Mouse (Mus musculus) gastrocnemius, adult 2 months (tissue): ENCODE data around the gene Rpp25l. TPM values are rescaled to one million over a fixed set of nuclear protein-coding genes. Genes with fewer than 3 reads are reported as not detected.
A peak's percentile ranks its signal among the peaks of the same experiment; 100 is the strongest.
"Not testable (repeated sequence)": the region's sequence is repeated elsewhere in the genome, so short reads cannot be mapped to it uniquely, and the experiment has no call there.

Experiments
- DNase-seq: peaks from one replicate; pipeline ENCODE4 v3.0.0; 2022
- H3K27ac ChIP-seq: fragments of 200-600 bp; 2 replicates; pipeline ENCODE4 v1.8.1; 2022; ENCODE audit warnings: mild to moderate bottlenecking
- H3K4me3 ChIP-seq: fragments of 200-600 bp; 2 replicates; pipeline ENCODE4 v1.8.1; 2022; ENCODE audit warnings: mild to moderate bottlenecking, moderate library complexity
- CTCF ChIP-seq: fragments of 200-600 bp; IDR thresholded peaks from 2 replicates; pipeline ENCODE4 v1.8.1; 2022; ENCODE audit warnings: antibody characterized with exemption, mild to moderate bottlenecking, moderate library complexity
- intact Hi-C: fragments of 180-260 bp; cut with DNase I; formaldehyde crosslinking; loops from one replicate; pipeline ENCODE4 v1.15.1; 2025
- total RNA-seq, 2 experiments: library from RNA; stranded (reverse); gene quantifications; 2 replicates each; pipeline ENCODE4 v1.2.3; 2021

Rpp25l gene
- total RNA-seq, 2 experiments from 2014 or later: 50.1 to 58.4 TPM

DNA sequence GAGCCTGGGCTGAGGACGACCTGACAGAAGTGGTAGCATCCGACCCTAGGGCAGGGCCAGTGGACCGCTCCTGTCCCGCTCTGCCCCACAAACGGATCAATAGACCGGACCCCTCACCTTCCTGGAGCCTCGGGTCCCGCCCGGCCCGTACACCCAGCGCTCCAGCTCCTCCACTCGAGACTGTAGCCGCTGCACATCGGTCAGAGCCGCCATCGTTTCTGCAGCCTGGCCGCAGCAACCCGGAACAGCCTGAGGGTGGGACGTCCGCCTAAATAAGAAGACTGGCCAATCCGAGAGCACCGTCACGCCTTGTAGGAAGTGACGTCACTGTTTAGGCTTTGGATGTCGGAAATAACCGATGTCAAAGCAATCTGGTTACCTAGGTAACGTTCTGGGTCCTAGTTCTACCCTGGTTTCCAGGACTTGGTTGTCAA lies 9.6 kb upstream of the Rpp25l start, which contains the start of gene Dctn3:
Gene Dctn3 (minus strand): TSS at position 253 of the 434 bp plus-strand sequence.
- peak within 1 kb of the TSS; percentile 87 for H3K27ac ChIP-seq
- TF ChIP-seq CTCF: no peak
- intact Hi-C loops: no loop called here

DNA sequence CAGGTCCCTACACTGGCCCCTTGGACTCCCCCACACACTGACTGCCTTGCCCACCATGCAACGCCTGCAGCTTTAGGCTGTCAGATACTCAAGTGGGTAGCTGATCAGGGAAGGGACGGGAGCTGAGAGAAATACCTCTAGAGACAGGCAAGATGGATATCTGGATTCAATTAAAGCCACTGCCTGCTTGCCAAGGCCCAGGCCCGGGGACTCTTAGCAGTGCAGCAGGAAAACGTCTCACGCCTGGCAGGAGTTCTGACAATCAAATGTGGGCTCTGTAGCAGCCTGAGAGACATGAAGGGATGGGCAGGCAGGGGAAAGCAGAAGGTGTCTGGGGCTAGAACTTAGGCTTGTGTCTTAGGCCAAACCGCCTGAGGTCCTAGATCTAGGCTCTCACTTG lies 3.5 kb upstream of the Rpp25l start:
- no peak for TF ChIP-seq CTCF
- intact Hi-C loops: no loop called here
- no peak overlapping the region for H3K27ac ChIP-seq
- no peak for DNase-seq
- H3K4me3 ChIP-seq: no peak overlapping the region

More for the DNA sequence above, 9.6 kb upstream of the Rpp25l start, which contains the start of gene Dctn3:
- H3K4me3 ChIP-seq: peak within 1 kb of the TSS; percentile 98
- peak; percentile 90 for DNase-seq

DNA sequence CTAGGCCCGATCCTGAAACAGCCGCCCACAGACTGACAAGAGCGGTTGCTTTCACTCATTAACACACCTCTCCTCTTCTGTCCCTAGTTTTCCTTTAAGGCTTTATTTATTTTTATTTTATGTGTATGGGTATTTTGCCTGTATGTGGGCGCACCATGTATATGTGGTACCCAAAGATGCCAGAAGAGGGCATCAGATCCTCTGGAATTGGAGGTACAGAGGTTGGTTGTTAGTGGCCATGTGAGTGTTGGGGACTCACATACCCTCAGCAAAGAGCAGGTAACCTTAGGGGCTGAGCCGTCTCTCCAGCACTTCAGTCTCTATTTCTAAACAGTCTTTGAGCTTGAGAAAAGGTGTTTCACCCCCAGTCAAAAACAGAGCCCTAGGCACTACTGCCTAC lies 2.3 kb upstream of the Rpp25l start:
- H3K27ac ChIP-seq: no peak overlapping the region
- no peak for DNase-seq
- no peak overlapping the region for H3K4me3 ChIP-seq
- intact Hi-C loops: no loop called here
- peak; percentile 64 for TF ChIP-seq CTCF

DNA sequence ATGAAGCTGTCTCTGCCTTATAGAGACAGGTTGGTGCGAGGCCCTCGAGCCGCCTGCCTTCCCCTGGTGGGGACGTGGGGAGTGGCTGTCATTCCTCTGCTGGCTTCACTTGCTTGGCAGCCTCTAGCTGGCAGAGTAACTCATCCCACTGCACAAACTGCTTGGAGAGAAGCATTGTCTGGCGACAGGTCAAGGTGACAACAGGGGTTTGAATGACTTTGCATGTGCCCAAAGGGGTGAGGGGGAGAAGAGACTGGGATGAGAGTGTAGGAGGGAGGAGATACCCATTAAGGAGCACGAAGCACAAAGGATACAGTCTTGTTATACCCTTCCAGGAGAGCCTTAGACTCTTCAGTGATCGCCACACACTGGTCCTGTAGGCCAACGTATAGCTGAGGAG lies 1.7 kb upstream of the Rpp25l start:
- no peak for TF ChIP-seq CTCF
- intact Hi-C loops: no loop called here
- DNase-seq: no peak
- H3K27ac ChIP-seq: no peak overlapping the region
- H3K4me3 ChIP-seq: no peak overlapping the region

DNA sequence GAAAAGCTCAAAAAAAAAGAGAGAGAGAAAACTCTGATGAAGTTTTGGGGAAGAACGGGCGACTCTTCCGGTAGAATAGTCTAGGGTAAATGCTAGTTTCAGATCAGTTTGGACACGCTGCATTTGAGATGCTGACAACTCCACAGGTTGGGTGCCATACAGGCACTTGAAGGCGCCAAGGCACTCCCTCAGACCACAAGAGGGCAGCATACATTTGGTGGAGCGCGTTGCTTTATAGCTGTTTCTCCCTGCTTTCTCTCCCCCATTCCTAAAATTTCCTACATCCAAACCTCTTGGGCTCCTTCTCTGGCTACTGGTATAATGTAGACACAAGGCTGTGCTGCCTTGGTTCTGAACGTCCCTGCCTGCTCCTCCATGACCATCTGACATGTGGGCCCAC lies 942 bp upstream of the Rpp25l start:
- DNase-seq: peak; percentile 75
- Histone ChIP-seq H3K27ac (peak overlapping the region; percentile 95), H3K4me3 (peak overlapping the region; percentile 84)
- peak; percentile 90 for TF ChIP-seq CTCF
- intact Hi-C loops: loop anchor here (1.0 kb wide), 1 partner anchor 23 kb away; no protein-coding TSS in a partner anchor

DNA sequence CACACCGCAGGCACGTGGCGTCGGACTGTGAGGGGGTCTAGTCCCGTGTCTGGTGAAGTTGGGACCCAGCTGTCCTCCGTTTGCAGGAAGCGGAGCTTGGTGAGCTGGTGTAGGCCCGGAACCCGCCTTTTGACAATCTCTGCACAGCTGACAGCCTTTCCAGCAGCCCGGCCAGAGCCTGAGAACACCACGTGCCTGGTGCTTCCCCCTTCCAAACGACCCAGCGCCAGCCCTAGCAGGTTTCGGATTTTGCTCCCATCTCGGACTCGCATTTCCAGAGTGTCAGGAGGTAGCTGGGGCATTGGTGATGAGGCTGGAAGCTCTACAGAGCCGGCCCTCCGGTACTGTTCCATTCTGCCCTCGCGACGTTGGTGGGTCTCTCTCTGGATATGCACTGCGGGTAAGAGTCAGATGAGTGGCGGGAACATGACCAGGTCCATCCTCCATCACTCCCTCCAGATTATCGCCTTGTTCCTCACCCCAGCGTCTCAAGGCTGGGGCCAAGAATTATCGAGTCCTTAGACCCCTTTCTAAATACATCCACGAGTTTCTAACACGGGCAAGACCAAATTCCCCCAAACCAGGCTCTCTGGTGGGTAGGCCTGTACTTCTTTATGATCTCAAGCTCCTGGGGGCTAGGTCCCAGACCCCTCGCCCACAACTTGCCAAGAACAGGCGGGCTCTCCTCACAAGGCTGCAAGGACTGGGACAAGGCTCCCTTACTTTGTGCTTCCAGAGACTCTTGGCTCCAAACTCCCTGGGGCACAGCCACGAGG lies 725 bp downstream of the Rpp25l start:
- no peak for TF ChIP-seq CTCF
- peak; percentile 82 for DNase-seq
- peak overlapping the region; percentile 84 for H3K4me3 ChIP-seq
- intact Hi-C loops: no loop called here
- H3K27ac ChIP-seq: peak overlapping the region; percentile 95

DNA sequence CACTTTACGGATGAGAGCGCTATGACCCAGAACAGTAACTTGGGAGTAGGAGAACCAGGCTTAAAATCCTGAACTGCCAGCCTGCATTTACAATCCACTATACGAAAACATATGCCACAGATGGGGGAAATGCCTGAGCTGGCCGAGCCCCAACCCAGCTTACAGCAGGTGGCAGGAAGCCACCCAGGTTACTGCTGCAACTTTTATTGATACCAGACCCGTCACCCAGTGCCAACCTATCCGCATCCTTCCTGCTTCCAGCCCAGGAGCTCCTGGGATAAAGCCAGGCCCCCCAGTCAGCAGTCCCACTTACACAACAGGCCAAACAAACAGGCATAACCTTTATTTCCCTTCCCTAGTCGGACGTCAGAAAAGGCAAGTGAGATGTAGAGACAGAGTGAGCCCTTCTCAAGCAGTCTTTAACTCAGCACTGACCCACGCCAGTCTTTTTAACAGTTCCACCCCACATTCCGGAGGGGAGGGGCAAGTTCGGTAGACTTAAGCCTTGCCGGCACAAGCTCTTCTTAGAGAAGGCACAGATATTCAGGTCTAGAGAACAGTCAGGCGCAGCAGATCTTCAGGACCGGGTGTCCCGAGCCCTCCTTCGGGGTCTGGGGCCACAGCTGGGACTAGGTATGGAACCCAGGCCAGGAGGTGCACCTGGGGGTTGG lies 1.5 kb downstream of the Rpp25l start:
- Histone ChIP-seq H3K27ac (peak overlapping the region; percentile 95), H3K4me3 (peak overlapping the region; percentile 84)
- DNase-seq: peak; percentile 47
- intact Hi-C loops: no loop called here
- no peak for TF ChIP-seq CTCF

DNA sequence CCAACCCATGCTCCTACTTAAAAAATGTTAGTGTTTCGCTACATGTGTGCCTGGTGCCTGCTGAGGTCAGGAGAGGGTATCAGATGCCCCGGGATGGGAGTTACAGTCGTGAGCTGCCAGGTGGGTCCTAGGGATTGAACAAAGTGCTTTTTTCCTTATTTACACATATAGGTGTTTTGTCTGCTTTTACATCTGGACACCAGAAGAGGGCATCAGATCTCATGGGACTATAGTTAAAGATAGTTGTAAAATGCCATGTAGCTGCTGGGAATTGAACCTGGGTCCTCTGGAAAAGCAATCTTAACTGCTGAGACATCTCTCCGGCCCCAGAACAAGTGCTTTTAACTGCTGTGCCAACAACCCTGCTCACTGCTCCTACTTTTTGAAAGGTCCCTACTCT lies 3.1 kb downstream of the Rpp25l start:
- Histone ChIP-seq H3K4me3 (no peak overlapping the region), H3K27ac (no peak overlapping the region)
- no peak for DNase-seq
- intact Hi-C loops: no loop called here
- TF ChIP-seq CTCF: peak; percentile 38

DNA sequence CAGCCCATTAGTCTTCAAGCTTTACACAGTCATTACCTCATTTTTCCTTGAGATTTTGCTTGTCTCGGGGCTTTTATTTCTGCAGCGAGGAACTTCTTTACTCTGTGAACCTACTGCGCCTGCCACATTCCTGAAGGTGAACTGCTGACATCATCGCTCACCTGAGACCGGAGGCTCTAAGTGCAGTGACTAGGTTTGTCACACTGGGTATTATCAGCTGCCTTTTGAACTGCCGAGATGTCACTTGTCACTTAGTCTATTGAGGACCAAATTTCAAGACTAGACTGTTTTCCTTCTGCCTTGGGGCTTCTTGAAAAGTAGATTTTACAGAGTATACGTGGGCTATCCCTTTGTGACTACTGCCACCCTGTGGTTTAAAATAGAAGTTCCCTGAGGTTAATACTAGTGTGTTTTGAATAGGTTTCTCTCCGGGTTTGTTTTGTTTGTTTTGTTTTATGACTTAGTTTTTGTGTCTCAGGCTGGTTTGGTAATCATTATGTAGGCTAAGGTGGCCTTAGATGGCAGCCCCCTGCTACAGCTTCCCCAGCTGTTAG lies 5.1 kb downstream of the Rpp25l start:
- no peak overlapping the region for H3K27ac ChIP-seq
- DNase-seq: no peak
- TF ChIP-seq CTCF: peak; percentile 81
- H3K4me3 ChIP-seq: no peak overlapping the region
- intact Hi-C loops: loop anchor here (2.0 to 5.0 kb wide), 4 partner anchors 53 to 186 kb away; no protein-coding TSS in a partner anchor

DNA sequence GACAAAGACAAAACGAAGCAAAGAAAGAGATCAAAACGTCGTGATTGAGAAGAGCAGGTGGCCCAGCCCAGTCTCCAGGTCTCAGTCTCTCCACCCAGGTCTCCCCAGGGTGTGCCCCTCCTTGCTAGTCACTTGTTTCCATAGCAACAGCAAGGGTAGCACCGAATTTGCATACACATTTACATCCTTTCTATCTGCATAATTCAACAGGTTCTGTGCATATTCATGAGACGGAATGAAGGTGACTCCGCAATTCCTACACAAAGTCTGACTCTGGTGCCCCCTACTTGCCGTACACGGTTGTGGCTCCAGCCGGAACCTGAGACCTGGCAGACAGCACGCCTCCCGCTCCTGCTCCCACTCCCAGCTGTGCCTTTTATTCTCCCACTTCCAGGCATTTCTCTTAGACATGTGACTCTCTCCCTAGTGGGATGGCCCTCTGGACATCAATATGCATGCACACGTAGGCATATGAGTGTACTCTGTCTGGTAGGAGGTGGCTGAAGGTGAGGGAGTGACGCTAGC lies 6.3 kb downstream of the Rpp25l start:
- peak; percentile 78 for TF ChIP-seq CTCF
- H3K27ac ChIP-seq: 0 out of 2 replicates have a peak overlapping the region, but pooled peaks have one; percentile 2
- intact Hi-C loops: loop anchor here (2.0 to 5.0 kb wide), 2 partner anchors 185 to 238 kb away; no protein-coding TSS in a partner anchor
- H3K4me3 ChIP-seq: peak overlapping the region; percentile 50
- peak; percentile 80 for DNase-seq

DNA sequence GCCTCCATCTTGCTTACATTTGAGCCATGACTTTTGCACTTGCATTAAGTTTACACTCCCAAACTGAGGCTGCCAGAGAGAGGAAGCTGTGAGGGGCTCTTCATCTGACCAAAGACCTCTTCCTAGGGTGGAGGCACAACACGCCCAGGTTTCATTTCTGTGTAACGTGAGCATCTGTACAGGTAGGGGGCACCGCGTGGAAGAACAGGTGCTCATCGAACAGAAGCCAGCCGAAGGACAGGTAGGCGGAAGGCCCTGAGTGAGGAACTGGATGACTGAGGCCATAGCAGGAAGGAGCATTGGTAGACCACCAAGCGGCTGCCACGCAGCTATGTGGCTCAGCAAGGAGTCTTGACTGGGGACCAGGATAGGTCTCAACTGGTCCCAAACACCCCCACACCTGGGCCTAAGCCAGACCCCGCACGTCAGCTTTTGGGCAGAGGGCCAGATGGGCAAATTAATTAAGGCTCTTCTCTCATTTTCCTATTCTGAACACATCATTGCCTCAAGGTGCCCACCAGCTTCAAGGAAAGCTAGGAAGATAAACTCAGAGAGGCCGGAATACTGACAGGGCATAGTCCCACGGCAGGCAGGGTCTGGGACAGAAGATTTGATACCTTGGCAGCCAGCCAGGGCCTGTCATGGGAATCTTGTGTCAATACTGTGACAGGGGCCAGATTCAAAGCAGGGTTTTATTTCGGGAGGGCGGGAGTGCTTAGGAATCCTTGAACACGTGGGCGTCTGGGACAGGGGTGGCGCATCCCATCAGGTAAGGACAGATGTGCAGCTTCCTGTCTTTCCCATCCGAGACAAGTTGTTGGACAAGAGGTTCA lies 7.2 kb downstream of the Rpp25l start:
- no peak for TF ChIP-seq CTCF
- intact Hi-C loops: loop anchor here (2.0 to 5.0 kb wide), 2 partner anchors 184 to 237 kb away; no protein-coding TSS in a partner anchor

DNA sequence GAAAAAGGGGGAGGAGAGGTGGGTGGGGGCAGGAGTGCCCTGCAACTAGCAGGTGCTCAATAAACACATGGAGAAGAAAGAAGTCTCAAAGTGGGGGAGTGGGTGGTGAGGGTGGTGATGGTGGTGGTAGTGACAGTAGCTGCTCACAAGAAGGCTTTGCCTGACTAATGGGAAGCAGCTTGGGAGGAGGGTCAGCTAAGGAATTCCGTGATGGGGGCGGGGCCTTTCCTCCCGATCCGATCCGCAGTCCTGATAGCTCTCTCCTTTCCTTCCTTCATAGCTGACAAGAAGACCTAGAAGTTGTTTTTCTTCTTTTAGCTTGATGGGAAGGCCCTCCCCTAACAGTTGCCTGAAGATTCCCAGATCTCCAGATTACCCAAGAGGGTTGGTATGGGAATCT lies 8.7 kb downstream of the Rpp25l start:
- no peak for DNase-seq
- no peak for TF ChIP-seq CTCF
- H3K27ac ChIP-seq: no peak overlapping the region
- H3K4me3 ChIP-seq: no peak overlapping the region
- intact Hi-C loops: loop anchor here (5.0 kb wide), 1 partner anchor 182 kb away; no protein-coding TSS in a partner anchor

More for the DNA sequence above, 7.2 kb downstream of the Rpp25l start:
- Histone ChIP-seq H3K4me3 (no peak overlapping the region), H3K27ac (0 out of 2 replicates have a peak overlapping the region, but pooled peaks have one; percentile 2)
- DNase-seq: peak; percentile 69

DNA sequence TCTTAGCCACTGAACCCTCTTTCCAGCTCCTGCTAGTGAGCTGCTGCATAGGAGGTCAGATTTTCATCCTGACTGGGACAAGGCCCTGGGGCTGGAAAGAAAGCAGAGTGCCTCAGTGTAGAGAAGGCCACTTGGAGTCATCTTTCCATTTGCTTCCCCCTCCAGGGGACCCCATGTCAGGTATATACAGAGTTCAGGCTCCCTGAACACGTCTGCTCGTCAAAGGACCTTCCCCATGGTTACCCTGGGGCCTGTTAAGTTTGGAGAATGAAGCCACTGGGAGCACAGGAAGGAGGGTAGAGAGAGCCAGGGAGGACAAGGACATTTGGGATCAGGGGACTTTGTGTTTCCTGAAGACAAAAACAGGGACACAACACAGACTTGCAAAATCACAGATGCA lies 11.1 kb downstream of the Rpp25l start:
- DNase-seq, H3K27ac ChIP-seq, H3K4me3 ChIP-seq, intact Hi-C loops: not testable (repeated sequence)

DNA sequence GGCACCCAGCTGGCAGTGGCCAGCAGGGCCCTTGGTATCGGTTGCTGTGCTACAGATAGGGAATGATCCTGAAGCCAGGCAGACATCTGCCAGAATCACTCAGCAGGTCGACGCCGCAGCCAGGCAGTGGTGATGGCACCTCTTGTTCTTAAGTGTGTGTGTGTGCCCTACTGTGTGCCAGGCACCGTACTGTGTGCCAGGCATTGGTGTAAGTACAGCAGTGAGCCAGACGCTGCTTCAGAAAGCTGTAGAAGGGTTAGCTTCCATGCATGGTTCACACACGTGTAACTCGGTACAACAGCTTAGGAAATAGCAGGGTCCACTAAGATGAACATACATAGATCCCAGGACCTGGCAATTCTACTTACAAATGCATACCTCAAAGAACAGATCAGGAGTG lies 13.1 kb downstream of the Rpp25l start:
- H3K27ac ChIP-seq, H3K4me3 ChIP-seq, intact Hi-C loops: not testable (repeated sequence)
- DNase-seq: peak; percentile 74

DNA sequence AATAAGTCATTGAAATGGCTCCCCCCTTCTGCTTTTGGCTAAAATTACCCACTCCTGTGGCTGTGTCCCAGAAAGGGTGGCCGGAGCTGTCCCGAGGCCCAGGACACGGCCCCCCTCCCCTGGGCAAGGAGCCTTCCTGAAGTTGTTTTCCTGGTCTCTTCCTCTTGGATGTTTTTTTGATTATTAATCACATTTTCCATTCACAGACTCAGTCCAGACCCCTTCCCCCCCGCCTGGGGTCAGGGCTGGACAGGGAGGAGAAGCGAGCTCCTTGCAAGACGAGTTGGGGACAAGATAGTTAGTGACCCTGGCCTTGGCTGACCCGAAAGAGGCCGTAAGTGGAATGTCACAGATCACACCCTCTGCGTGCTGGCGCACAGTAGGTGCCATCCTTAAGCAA lies 13.6 kb downstream of the Rpp25l start, which contains the start of gene Il11ra1:
Gene Il11ra1 (plus strand): TSS at position 207 of the 400 bp plus-strand sequence.
- H3K4me3 ChIP-seq, intact Hi-C loops: not testable (repeated sequence)
- DNase-seq: peak; percentile 58
- H3K27ac ChIP-seq: peak within 1 kb of the TSS; percentile 84

DNA sequence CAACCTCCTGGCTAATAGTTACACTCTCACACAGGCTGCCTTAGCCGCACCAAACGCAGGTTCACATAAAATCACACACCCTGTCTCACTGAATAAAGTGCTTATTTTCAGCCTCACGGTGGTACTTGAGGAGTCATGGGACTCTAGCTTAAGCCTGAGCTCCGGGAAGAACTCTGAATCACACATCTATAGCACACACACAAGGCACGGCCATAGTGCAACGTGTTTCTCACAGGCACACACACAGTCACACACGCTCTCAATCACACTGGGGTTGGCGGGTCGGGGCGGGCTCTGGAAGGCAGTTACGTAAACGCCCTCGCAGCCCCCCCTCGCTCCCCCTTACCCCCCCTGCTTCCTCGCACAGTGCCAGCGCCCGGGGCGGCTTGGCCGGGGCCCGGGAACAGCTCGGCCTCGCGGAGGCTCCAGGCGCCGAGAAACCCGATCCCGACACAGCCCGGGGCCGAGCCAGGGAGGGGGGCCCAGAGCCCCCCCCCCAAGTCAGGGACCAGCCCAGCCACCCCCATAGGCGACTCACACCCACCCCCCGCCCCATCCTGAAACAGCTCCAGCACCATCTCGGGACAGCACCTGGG lies 14.8 kb downstream of the Rpp25l start:
- H3K4me3 ChIP-seq, intact Hi-C loops: not testable (repeated sequence)
- DNase-seq: peak; percentile 92
- H3K27ac ChIP-seq: peak overlapping the region; percentile 73
